Mouse (Mus musculus): ENCODE data around the gene Ap2s1.
"Not testable (repeated sequence)": the region's sequence is repeated elsewhere in the genome, so short reads cannot be mapped to it uniquely, and the experiment has no call there.

The Ap2s1 gene

GRCm38 (mm10) chr7:16738073-16738696, at the start of gene Ap2s1:
Gene Ap2s1, plus strand, starts transcription at chr7:16738410.
- DNase-seq = peak; percentile 98

DNA sequence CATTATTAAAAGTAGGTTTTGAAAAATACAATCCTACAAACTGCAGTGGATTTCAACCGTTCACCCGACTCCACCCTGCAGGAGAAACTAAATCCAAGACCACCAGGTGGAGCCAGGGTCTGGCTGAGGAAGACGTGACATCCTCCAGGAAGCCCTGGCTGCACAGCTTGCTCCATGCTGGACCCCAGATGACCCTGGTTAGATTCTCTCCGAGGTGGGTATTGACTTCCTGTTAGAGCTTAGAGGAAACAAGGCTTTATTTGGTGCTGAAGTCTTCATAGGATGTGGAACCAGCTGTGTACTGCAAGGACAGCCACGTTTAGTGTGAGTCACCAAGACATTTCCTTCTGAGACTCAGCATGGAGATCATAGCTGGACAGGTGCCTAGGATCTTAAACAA, 49.0 kb upstream of the Ap2s1 start:
- DNase-seq = no peak

GRCm38 (mm10) chr7:16695025-16695424, 43.2 kb upstream of the Ap2s1 start:
- peak; percentile 22 to 64 for DNase-seq

- no peak for DNase-seq
Observed at GRCm38 (mm10) chr7:16699042-16699441, 39.2 kb upstream of the Ap2s1 start.

DNA sequence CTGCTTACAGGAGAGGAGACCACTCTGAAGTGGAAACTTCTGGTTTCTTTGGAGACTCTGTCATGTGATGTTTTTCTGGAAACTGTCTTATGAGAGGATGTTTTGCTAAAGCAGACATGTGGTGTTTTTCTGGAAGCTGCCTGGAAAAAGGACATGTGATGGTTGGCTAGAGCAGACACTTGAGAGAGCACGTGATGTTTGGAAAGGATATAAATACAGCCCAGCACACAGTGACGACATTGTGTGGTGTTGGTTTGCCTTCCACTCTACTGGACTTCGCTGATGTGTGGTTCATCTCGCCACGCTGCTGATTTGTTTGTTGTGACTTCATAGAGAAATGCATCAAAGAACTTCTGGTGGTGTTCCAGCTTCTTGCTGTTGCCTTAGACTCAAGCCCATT, 37.6 kb upstream of the Ap2s1 start:
- DNase-seq = no peak

DNA sequence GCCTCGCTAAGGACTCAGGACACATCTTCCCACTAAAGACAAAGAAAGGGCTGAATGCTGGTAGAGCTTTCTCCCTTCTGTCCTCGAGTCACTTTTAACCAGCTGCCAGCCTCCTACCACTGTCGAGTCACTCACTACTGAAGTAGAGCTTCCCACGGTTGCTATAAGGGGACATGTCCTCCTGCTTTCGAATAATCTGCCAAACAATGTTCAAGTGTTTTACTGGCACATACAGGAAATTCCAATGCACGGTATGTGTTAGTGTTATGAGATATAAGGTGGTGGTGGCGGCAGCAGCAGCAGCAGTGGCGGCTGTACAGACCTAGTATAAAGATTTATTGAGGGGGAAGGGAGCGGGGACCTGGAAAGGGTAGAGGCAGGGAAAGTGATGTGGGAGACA, 31.8 kb upstream of the Ap2s1 start:
- no peak for DNase-seq

DNA sequence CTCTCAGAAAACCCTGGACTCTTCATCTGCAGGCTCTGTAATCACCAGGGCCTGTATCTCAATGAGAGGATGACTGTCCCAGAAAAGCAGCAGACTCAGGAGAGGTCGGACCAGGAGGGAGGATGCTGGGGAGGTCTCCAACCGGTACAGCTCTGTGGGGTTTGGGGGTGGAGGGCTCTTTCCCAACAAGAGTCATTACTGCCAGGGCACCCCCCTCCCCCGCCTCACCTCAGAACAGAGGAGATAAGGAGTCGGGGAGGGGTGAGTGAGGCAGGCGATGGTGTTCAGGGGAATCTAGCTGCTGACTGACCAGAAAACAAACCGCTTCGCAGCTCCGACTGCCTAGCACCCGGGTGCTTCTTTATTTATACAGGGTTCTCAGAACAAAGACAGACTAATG, 30.0 kb upstream of the Ap2s1 start:
- DNase-seq = no peak

DNA sequence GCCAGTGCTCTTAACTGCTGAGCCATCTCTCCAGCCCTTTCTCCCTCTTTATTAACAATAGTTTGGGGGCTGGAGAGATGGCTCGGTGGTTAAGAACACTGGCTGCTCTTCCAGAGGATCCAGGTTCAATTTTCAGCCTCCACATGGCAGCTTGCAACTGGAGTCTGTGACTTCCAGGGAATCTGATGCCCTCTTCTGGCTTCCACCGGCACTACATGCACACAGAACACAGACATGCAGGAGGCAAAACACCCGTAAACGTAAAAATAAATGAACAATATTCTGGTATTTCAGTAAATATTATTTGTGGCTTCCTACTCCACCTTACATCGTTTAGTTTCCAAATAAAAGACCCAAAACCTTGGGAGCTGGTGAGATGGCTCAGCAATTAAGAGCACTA, 27.6 kb upstream of the Ap2s1 start:
- no peak for DNase-seq

GRCm38 (mm10) chr7:16712633-16713415, 25.4 kb upstream of the Ap2s1 start:
- DNase-seq = no peak

- not testable (repeated sequence) for DNase-seq
Observed at GRCm38 (mm10) chr7:16716456-16717152, 21.6 kb upstream of the Ap2s1 start.

DNA sequence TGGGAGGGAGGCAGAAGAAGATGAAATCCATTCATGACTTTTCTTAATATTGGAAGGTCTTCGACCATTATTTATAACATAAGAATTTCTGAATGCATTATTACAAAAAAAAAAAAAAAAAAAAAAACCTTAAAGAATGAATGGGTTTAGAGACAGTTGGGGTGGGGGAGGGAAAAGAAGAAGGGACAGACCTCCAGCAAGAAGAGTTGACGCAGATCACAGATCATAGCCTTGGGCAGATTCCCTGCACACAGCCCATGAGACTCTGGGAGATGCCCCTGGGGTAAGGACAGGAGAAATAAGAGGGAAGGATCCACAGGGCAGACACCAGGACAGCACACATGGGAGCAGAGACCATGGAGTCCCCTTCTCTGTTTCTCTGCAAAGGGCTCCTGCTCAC, 16.6 kb upstream of the Ap2s1 start, which contains the start of gene Ceacam9:
Gene Ceacam9, plus strand, starts transcription at position 301 of the 400 bp plus-strand sequence.
- DNase-seq = no peak

GRCm38 (mm10) chr7:16722490-16722889, 15.7 kb upstream of the Ap2s1 start:
- DNase-seq = not testable (repeated sequence)

DNA sequence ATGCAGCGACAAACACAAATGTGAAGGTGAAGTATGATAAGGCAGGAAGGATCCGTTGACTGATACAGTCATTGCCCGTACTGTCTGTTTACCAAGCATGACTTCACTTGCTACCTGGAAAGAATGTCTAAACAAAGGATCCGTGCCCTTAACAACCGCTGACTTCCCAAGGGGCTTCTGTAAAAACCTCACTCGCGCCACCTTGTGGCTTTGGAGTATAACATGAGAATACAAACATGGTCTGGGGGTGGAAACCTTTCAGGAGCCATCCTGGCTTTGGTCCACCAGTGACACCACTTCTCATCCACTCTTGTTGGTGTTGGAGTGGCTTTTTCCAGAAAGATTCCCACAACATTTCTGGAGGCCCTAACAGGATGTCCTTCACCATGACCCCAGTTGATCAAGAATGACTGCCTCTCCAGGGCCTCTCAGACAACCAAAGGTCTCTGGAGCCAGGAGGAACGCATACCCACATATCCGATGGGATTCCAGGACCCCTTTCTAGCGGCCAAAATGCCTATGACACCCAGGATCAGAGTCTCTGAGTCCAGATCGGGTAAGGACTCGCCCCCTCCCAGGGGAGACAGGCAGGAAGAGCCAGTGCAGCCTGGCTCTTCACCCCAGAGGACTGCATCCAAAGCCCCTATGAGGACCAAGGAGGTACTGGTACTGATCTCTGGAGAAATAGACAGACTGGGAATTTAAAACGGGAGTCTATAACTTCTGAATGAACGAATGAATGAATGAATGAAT, 9.4 kb upstream of the Ap2s1 start:
- peak; percentile 48 to 53 for DNase-seq

- DNase-seq = peak; percentile 22 to 26
Observed at GRCm38 (mm10) chr7:16729563-16729962, 8.6 kb upstream of the Ap2s1 start.

- no peak for DNase-seq
Observed at GRCm38 (mm10) chr7:16730791-16731190, 7.4 kb upstream of the Ap2s1 start.

DNA sequence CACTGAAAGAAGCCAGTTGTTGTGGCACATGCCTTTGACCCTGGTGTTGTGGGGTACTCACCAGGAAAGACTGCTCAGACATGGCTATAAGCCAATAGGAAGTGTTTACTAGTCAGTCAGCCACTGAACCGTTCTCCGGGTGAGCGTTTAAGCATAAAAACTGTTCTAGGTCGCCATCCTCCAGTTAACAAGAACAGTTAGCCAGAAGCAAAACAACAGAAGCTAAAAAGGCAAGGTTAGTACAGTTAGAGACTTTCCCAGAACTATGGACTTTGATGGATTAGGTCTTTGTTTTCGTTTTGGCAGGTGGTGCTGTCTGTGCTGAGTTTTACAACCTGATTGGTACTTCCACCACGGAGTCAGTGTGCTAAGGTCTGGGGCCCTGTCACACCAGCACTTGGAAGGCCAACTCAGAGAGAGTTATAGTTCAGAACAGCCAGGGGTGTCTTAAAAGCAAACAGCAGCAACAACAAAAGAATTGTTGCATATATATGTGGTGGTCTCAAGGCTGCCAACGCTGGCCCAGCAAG, 6.3 kb upstream of the Ap2s1 start:
- DNase-seq = peak in 1 of 2 experiments; percentile 32

DNA sequence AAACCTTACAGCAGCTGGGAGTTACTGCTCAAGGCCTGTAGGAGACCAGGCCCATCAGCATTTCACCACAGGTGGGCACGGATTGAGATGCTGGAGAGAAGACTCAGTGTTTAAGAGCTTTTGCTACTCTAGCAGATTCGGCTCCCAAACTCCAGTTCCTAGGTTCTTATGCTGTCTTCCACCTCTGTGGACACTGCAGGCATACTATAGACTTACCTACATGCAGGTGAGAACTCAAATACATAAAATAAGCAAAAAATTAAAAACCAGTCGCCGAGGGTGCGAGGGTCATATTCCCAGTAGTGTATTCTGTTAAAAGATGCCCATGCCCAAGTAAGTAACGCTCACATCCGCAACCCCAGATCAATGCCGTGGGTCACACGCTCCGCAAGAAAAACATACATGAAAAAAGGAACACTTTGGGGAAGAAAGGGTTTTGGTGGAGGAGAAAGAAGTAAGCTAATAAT, 571 bp upstream of the Ap2s1 start:
- DNase-seq = peak in 1 of 2 experiments; percentile 28

DNA sequence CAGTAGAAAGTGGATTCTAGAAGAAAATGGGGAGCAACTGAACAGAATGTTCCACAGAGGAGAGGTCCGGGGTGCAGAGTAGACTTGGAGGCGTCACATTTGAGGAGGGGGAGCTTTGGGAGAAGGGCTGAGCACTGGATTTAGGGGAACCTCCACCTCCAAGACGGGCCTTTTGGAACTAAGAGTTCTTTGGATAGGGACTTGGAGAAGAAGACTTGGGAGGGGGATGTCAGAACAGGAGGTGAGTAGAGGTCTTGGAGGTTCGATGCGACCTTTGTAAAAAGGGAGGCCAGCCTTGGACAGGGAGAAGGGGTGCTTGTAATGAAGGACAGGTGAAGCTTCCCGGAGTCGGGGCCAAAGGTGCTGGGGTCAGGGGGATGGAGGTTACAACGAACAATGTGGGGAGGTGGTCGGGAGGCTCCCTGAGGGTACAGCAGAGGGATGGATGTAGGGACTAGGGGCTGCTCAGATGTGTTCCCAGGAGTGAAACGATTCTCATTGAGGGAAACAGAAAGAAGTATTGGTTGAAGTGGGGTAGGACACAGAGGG, 920 bp downstream of the Ap2s1 start:
- no peak for DNase-seq

DNA sequence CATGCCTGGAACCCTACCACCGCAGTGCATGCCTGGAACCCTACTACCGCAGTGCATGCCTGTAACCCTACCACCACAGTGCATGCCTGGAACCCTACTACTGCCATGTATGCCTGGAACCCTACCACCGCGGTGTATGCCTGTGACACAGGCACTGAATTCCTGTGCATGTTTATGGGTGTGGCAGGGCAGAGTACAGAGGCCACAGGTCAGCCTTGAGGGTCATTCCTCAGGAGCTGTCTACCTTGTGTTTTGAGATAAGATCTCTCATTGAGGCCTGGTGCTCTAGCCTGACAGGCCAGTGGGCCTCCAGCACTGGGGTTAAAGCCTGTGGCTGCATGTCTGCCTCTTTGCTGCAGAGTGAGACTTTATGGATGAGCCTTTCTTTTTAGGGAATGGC, 7.2 kb downstream of the Ap2s1 start:
- DNase-seq = no peak

- peak; percentile 34 to 47 for DNase-seq
Observed at GRCm38 (mm10) chr7:16746093-16746492, 7.9 kb downstream of the Ap2s1 start.

DNA sequence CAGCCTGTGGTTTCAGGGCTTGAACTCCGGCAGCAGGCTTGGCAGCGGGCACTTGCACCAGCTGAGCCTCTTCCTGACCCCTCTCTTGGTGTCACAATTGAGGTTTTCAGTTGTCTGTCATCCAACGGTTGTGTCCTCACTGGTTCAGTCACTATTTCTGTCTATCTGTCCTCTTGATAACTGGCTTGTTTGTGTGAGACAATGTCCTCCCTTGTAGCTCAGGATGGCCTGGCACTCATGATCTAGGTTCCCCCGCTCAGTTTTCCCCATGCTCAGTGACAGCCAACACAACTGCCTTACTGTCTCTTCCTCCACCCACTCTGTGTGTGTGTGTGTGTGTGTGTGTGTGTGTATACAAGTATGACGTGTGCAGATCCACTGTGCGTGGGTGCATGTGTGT, 9.4 kb downstream of the Ap2s1 start:
- no peak for DNase-seq

DNA sequence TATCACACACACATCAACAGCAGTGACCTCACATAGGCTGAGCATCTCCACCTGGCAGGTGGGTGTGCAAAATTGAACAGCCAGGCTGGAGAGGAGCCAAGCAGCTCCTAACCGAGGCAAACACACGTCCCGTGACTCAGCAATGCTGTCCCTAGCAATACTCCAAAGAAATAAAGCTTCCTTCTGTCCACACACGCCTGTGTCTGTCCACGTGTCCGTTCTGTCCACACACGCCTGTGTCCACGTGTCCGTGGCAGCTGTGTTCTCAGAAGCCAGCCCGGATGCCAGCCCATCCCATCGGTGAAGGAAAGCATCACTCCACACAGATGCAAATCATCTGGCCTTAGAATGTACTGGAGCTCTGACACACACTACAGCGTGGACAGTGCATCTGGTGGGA, 13.8 kb downstream of the Ap2s1 start:
- DNase-seq = no peak

All from kidney, adult 8-10 months (tissue).